Mouse (Mus musculus) effector memory CD4-positive, alpha-beta T cell, adult 7 months (primary cell): Measurements from ENCODE around the gene Rbpms2. TPM values are rescaled to one million over a fixed set of nuclear protein-coding genes. Genes with fewer than 3 reads are reported as not detected.

Source experiments
- polyA plus RNA-seq: library from polyadenylated mRNA; unstranded; fragments of 100-300 nt; shearing (Covaris generic); gene quantifications from one replicate; pipeline ENCODE4 v1.2.1, GENCODE M21; 2017

Rbpms2 gene
- 1.5 TPM for polyA plus RNA-seq

DNA sequence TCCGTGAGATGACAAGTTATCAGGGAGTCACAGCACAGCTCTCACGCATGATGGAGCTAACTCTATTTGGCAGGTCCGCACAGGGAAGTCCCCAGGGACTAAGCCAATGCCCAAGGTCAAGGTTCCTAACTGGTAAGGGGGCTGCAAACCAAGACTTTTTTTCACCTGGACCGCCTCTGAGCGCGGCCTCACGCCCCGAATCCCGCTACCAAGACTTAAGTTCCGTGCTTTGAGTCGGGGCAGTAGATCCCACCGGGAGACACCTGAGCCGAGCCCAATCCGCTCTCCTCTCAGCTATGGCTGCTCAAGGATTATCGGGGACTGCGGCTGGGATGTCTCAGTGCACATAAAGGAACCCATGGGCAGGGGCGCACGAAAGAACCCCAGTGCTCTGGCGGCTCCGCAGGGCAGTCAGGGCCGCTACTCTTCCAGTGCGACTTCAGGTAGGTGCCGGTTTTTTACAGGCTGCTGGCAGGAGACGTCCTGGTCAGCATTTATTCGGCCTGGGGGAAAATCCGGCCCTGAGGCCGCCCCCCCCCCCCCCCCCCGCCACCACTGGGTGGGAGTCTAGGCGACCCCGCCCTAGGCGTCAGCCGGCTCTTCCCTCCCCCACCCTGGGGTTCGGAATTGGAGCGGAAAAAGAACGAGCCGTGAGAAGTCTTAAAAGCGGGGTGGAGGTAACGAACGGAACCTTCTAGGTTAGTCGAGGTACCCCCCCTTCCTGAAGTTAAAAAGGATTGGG, at the start of gene Rbpms2:
Gene Rbpms2 (plus strand): TSS at position 624 of the 742 bp plus-strand sequence.

DNA sequence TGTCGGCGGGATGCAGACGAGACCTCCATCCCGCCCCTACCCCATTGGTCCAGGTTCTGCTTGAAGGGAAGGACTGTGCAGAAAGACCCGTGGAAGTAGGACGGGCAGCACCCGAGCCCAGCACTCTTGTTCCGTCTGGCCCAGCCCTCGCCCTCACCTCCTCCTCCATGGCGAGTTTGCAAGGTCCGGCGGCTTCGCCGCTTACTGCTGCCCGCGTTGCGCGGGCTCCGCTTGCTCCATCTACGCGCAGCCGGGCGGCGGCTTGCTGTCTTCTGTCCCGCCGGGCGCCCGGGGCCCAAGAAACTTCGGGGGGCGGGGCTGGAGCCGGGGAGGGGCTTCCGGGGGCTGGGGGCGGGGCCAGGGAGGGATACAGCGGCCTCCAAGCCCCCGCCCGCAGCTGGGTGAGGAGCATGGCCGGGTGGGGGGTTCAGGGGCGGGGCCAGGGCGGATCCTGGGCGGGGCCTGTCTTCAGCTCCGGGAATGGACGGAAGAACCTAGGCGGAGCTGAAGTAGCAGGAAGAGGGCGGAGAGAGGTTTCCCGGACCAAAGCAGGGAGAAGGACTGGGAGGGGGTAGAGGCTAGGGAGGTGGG, 49.6 kb upstream of the Rbpms2 start, which contains the start of gene Plekho2:
Gene Plekho2 (minus strand): TSS at position 260 of the 591 bp plus-strand sequence.

DNA sequence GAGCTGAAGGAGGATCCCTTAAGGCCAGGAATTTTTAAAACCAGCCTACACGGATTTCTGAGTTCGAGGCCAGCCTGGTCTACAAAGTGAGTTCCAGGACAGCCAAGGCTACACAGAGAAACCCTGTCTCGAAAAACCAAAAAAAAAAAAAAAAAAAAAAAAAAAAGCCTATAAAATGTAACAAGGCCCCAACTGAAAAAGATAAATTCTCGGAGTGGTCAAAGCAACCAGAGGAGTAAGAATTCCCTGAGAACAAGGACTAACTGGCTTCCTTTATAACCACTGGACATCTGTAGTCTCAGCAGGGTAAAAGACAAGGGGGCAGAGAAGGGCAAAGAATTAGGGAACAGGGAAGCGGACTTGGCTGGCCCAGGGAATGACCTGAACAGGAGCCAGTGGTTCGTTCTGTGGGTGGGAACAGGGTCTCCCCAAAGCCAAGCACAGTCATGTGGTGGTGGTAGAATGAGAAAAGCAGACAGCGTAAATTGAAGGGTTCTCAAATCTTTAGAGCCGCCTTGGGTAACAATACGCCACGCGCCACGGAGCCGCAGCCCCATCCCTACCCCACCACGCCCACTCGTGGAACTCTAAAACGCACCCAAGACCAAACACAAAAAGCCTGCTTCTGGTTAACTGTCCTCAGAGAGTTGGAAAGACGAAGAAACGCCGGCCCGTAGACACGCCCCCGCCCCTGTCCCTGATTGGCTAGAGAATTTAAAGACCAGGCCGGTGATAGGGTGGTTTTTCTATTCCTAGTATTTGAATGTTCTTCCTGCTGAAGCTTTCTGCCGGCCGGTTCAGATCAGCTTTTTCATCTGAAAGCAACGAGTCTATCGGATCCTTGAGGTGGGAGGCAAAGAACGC, 42.8 kb upstream of the Rbpms2 start, which contains the start of gene Pif1:
Gene Pif1 (plus strand): TSS at position 755 of the 864 bp plus-strand sequence.

DNA sequence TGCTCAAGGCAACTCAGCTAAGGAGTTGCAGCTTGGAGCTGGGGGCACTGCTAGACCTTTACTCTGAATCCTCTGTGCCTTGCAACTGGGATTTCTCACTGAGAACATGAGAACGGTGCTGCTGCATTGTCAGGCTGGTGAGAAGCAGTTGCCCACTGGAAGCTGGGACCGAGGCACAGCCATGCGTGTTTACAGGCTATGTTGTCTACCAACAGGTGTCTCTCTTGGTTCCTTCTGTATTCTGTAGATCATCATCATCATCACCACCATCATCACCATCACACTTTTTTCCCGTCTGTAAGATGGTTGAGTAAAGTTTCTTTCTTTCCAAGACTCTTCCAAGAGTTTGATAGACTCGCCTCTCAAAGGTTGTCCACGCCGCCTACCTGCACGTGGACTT, 38.3 kb downstream of the Rbpms2 start, which contains the start of gene Oaz2:
Gene Oaz2 (plus strand): TSS at position 301 of the 400 bp plus-strand sequence.

Other genes with a start within 250 kb of the Rbpms2 start
- not detected for gene Kbtbd13, start 238.0 kb upstream of the Rbpms2 start, polyA plus RNA-seq
- not detected for gene Rasl12, start 231.1 kb upstream of the Rbpms2 start, polyA plus RNA-seq
- not detected for gene Slc51b, start 206.7 kb upstream of the Rbpms2 start, polyA plus RNA-seq
- gene Mtfmt, start 193.9 kb upstream of the Rbpms2 start, polyA plus RNA-seq = 22.2 TPM
- 103 TPM for gene Spg21, start 168.7 kb upstream of the Rbpms2 start, polyA plus RNA-seq
- not detected for gene Ankdd1a, start 109.5 kb upstream of the Rbpms2 start, polyA plus RNA-seq
- gene Plekho2, start 49.6 kb upstream of the Rbpms2 start, polyA plus RNA-seq = 41.4 TPM
- gene Pif1, start 42.5 kb upstream of the Rbpms2 start, polyA plus RNA-seq = 0.16 TPM
- gene Oaz2, start 38.4 kb downstream of the Rbpms2 start, polyA plus RNA-seq = 56.2 TPM
- gene Zfp609, start 197.9 kb downstream of the Rbpms2 start, polyA plus RNA-seq = 4.1 TPM